Mouse (Mus musculus) liver, embryonic 11.5 days (tissue): ENCODE measurements around the gene Mad1l1. TPM values are rescaled to one million over a fixed set of nuclear protein-coding genes. Genes with fewer than 3 reads are reported as not detected.

ENCODE experiments used
- ATAC-seq: fragments of 200-750 bp; cut with Nextera tagmentation; replicated peaks from 2 replicates; pipeline ENCODE4 v1.8.0; 2017; ENCODE audit warnings: moderate number of reproducible peaks, mild to moderate bottlenecking, moderate TSS enrichment, moderate library complexity; ENCODE audit not compliant: low FRiP score
- DNase-seq: peaks from one replicate; pipeline ENCODE4 v3.0.0-alpha.2; 2017; ENCODE audit warnings: low spot score
- H3K27ac ChIP-seq: fragments of 300-500 bp; sonication (generic); 2 replicates; pipeline ENCODE4 v1.5.1; 2014; ENCODE audit warnings: mild to moderate bottlenecking, low read depth, low read length, control low read depth
- H3K27me3 ChIP-seq: fragments of 300-500 bp; sonication (generic); replicated peaks from 2 replicates; pipeline ENCODE4 v1.6.1; 2014; ENCODE audit warnings: low read length, mixed read lengths; ENCODE audit not compliant: control insufficient read depth, insufficient read depth
- H3K36me3 ChIP-seq: fragments of 300-500 bp; sonication (generic); 2 replicates; pipeline ENCODE4 v1.6.1; 2014; ENCODE audit warnings: mild to moderate bottlenecking, low read length, moderate library complexity, mixed read lengths; ENCODE audit not compliant: control insufficient read depth, insufficient read depth
- H3K4me1 ChIP-seq: fragments of 300-500 bp; sonication (generic); replicated peaks from 2 replicates; pipeline ENCODE4 v1.6.1; 2014; ENCODE audit warnings: low read length, mixed read lengths; ENCODE audit not compliant: control insufficient read depth, insufficient read depth
- H3K4me2 ChIP-seq: fragments of 300-500 bp; sonication (generic); 2 replicates; pipeline ENCODE4 v1.6.1; 2014; ENCODE audit warnings: mild to moderate bottlenecking, control low read depth, moderate library complexity
- H3K4me3 ChIP-seq: fragments of 300-500 bp; sonication (generic); 2 replicates; pipeline ENCODE4 v1.5.1; 2014; ENCODE audit warnings: low read depth, low read length, control low read depth
- H3K9ac ChIP-seq: fragments of 300-500 bp; sonication (generic); 2 replicates; pipeline ENCODE4 v1.6.1; 2014; ENCODE audit warnings: low read depth, low read length, control low read depth
- H3K9me3 ChIP-seq: fragments of 300-500 bp; sonication (generic); 2 replicates; pipeline ENCODE4 v1.6.1; 2016; ENCODE audit warnings: low read length, inconsistent platforms, mixed read lengths; ENCODE audit not compliant: control insufficient read depth
- WGBS: fragments of 180-500 bp; shearing (Covaris S2); extraction: QIAGEN DNeasy Blood & Tissue Kit; methylation state at CpG from one replicate; pipeline ENCODE4 v1.1.7; 2014; 5-methylcytosine and 5-hydroxymethylcytosine counted together
- polyA plus RNA-seq: library from polyadenylated mRNA; unstranded; fragments of >200 nt; fragmentation: Nextera tagmentation; extraction: Ambion mirVana; gene quantifications from 2 replicates; pipeline ENCODE4 v1.2.1, GENCODE M21; 2014

Gene Mad1l1
- polyA plus RNA-seq, 1 experiment from 2014 or later = 43.0 TPM

GRCm38 (mm10) chr5:140023941-140024500 lies 297.3 kb downstream of the Mad1l1 start:
- H3K4me3 ChIP-seq = no peak overlapping the region
- no peaks in the 10 kb centered on the region for H3K4me1 ChIP-seq
- no peak overlapping the region for H3K9ac ChIP-seq
- H3K27me3 ChIP-seq = no peaks in the 10 kb centered on the region
- ATAC-seq (peak; percentile 58; the same call in 1 of the 2 replicates), DNase-seq (no peak)
- H3K4me2 ChIP-seq = no peak overlapping the region
- no peaks in the 10 kb centered on the region for H3K9me3 ChIP-seq
- WGBS = 79% methylated on average over 3 of the region's 3 CpGs
- H3K36me3 ChIP-seq = no peaks in the 10 kb centered on the region; the same call in 1 of the 2 replicates
- no peak overlapping the region for H3K27ac ChIP-seq

- H3K36me3 ChIP-seq = no peaks in the 10 kb centered on the region; the same call in 1 of the 2 replicates
- WGBS = 83% methylated on average over 6 of the region's 6 CpGs
- no peaks in the 10 kb centered on the region for H3K27me3 ChIP-seq
- H3K9me3 ChIP-seq = no peaks in the 10 kb centered on the region
- no peak overlapping the region for H3K9ac ChIP-seq
- H3K27ac ChIP-seq = no peak overlapping the region
- DNase-seq = no peak
- no peak for ATAC-seq
- no peak overlapping the region for H3K4me3 ChIP-seq
- no peak overlapping the region for H3K4me2 ChIP-seq
- H3K4me1 ChIP-seq = no peaks in the 10 kb centered on the region
Observed at GRCm38 (mm10) chr5:140022861-140023260, 298.5 kb downstream of the Mad1l1 start.

GRCm38 (mm10) chr5:140021755-140022154 lies 299.6 kb downstream of the Mad1l1 start:
- Histone ChIP-seq H3K36me3 (no peaks in the 10 kb centered on the region; the same call in 1 of the 2 replicates), H3K4me3 (no peak overlapping the region), H3K9ac (no peak overlapping the region), H3K27me3 (no peaks in the 10 kb centered on the region), H3K4me1 (no peaks in the 10 kb centered on the region), H3K9me3 (no peaks in the 10 kb centered on the region), H3K27ac (no peak overlapping the region), H3K4me2 (no peak overlapping the region)
- no peak for ATAC-seq
- 80% methylated on average over 10 of the region's 10 CpGs for WGBS
- DNase-seq = no peak

GRCm38 (mm10) chr5:140019616-140020015 lies 301.7 kb downstream of the Mad1l1 start:
- no peak overlapping the region for H3K27ac ChIP-seq
- ATAC-seq = no peak

GRCm38 (mm10) chr5:140018780-140019179 lies 302.6 kb downstream of the Mad1l1 start:
- H3K9me3 ChIP-seq = no peaks in the 10 kb centered on the region
- H3K4me3 ChIP-seq = no peak overlapping the region
- H3K4me2 ChIP-seq = no peak overlapping the region
- no peak overlapping the region for H3K27ac ChIP-seq
- no peaks in the 10 kb centered on the region; the same call in 1 of the 2 replicates for H3K36me3 ChIP-seq
- WGBS = 91% methylated on average over 7 of the region's 7 CpGs
- ATAC-seq (no peak), DNase-seq (no peak)
- H3K4me1 ChIP-seq = no peaks in the 10 kb centered on the region
- H3K9ac ChIP-seq = no peak overlapping the region
- no peaks in the 10 kb centered on the region for H3K27me3 ChIP-seq

More at GRCm38 (mm10) chr5:140019616-140020015, 301.7 kb downstream of the Mad1l1 start:
- no peak for DNase-seq
- 97% methylated on average over 1 of the region's 1 CpGs for WGBS
- Histone ChIP-seq H3K4me2 (no peak overlapping the region), H3K27me3 (no peaks in the 10 kb centered on the region), H3K4me1 (no peaks in the 10 kb centered on the region), H3K9me3 (no peaks in the 10 kb centered on the region), H3K4me3 (no peak overlapping the region), H3K36me3 (no peaks in the 10 kb centered on the region; the same call in 1 of the 2 replicates), H3K9ac (no peak overlapping the region)

- no peak overlapping the region for H3K27ac ChIP-seq
- peaks cover 6% of the 10 kb centered on the region for H3K4me1 ChIP-seq
- H3K4me3 ChIP-seq = no peak overlapping the region
- no peaks in the 10 kb centered on the region for H3K27me3 ChIP-seq
- H3K9ac ChIP-seq = no peak overlapping the region
- 96% methylated on average over 1 of the region's 1 CpGs for WGBS
- no peaks in the 10 kb centered on the region for H3K9me3 ChIP-seq
- H3K4me2 ChIP-seq = no peak overlapping the region
- DNase-seq (no peak), ATAC-seq (no peak)
- no peaks in the 10 kb centered on the region; the same call in 1 of the 2 replicates for H3K36me3 ChIP-seq
Observed at GRCm38 (mm10) chr5:140016896-140017295, 304.5 kb downstream of the Mad1l1 start.

GRCm38 (mm10) chr5:140013652-140014051 lies 307.7 kb downstream of the Mad1l1 start:
- DNase-seq = no peak
- Histone ChIP-seq H3K27me3 (no peaks in the 10 kb centered on the region), H3K9ac (no peak overlapping the region), H3K4me2 (no peak overlapping the region), H3K27ac (no peak overlapping the region), H3K36me3 (peaks cover 3% of the 10 kb centered on the region; the same call in 1 of the 2 replicates), H3K9me3 (no peaks in the 10 kb centered on the region), H3K4me1 (peaks cover 6% of the 10 kb centered on the region), H3K4me3 (no peak overlapping the region)
- ATAC-seq = no peak
- WGBS = 81% methylated on average over 5 of the region's 5 CpGs

- Histone ChIP-seq H3K4me1 (peaks cover 6% of the 10 kb centered on the region), H3K4me2 (no peak overlapping the region), H3K27me3 (no peaks in the 10 kb centered on the region), H3K27ac (peak overlapping the region; percentile 11; the same call in 1 of the 2 replicates), H3K4me3 (no peak overlapping the region), H3K36me3 (peaks cover 4% of the 10 kb centered on the region; the same call in 1 of the 2 replicates), H3K9me3 (no peaks in the 10 kb centered on the region), H3K9ac (no peak overlapping the region)
- ATAC-seq (peak; percentile 88), DNase-seq (no peak)
- WGBS = 70% methylated on average over 12 of the region's 12 CpGs
Observed at GRCm38 (mm10) chr5:140012286-140012967, 308.9 kb downstream of the Mad1l1 start.

GRCm38 (mm10) chr5:140010405-140010804 lies 310.9 kb downstream of the Mad1l1 start:
- no peaks in the 10 kb centered on the region for H3K27me3 ChIP-seq
- peaks cover 4% of the 10 kb centered on the region; the same call in 1 of the 2 replicates for H3K36me3 ChIP-seq
- 71% methylated on average over 3 of the region's 3 CpGs for WGBS
- no peak overlapping the region for H3K27ac ChIP-seq
- H3K4me3 ChIP-seq = no peak overlapping the region
- no peak overlapping the region for H3K4me2 ChIP-seq
- ATAC-seq (no peak), DNase-seq (no peak)
- H3K9ac ChIP-seq = no peak overlapping the region
- peaks cover 6% of the 10 kb centered on the region for H3K4me1 ChIP-seq
- H3K9me3 ChIP-seq = no peaks in the 10 kb centered on the region
